Mouse (Mus musculus) G1E-ER4 (cell line): Measurements from ENCODE around the gene Slc31a2. TPM values are rescaled to one million over a fixed set of nuclear protein-coding genes. Genes with fewer than 3 reads are reported as not detected.

Source experiments
- GATA1 ChIP-seq: IDR thresholded peaks from one replicate; pipeline ENCODE4 v1.8.0; 2012; ENCODE audit warnings: low read length, inconsistent platforms
- polyA plus RNA-seq: library from polyadenylated mRNA; stranded (reverse); fragments of >175 nt; gene quantifications from 2 replicates; pipeline ENCODE4 v1.2.3, GENCODE M21; 2012

The Slc31a2 gene
- polyA plus RNA-seq, 1 experiment = 0.18 TPM

GRCm38 (mm10) chr4:62338536-62338935 lies 76.2 kb downstream of the Slc31a2 start:
- TF ChIP-seq GATA1 = no peak

GRCm38 (mm10) chr4:62344000-62344399 lies 81.6 kb downstream of the Slc31a2 start:
- TF ChIP-seq GATA1 = no peak

DNA sequence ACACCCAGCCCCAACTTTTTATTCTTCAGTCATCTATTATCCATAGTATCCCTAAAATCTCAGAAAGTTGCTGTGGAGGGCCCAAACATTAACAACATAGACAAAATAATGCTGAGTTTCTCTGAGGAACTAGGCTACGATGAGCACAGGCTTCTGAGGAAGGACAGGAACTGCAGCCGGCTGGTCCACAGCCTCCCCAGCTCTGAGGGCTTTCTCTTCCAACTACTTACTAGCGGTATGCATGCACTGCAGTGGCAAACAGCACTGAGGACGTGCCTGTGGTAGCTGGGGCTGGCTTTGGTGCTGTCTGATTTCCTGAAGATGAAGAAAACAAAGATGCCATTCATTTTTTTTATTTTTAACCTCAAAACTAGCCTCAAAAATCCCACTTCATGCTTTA lies 83.5 kb downstream of the Slc31a2 start:
- TF ChIP-seq GATA1 = no peak

DNA sequence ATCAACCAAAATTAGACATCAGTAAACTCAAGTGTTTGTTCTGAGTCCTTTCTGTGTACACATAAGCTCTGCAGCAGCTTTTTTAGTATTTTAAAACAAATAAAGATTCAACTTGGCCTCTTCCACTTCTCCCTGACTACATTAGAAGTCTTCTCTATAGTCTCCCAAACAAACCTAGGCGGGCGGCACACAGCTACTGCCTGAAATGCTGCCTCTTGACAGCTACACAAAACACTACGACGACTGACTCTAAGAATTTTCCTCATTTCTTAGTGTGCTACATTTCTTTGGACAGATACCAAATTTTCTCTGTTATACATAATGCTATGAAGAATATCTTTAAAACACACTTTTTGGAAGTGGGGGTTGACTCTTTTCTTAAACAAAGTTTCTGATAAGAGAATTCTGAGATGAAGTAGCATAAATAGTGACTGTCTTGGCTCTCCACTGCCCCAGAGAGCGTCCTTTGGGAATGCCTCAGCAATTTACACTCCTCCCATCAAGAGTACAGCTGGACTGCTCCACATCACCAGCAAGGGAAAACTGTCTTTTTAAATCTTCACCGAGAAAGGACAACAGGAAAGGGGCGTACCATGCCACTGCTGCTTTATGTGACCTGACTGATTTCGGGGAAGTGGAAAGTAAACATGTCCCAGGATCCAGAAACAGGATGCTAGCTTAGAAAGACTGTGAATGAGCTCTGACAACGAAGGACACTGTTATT lies 85.4 kb downstream of the Slc31a2 start:
- TF ChIP-seq GATA1 = no peak

Other genes starting within 250 kb of the Slc31a2 start
- not detected in 2 replicates for gene Mup20, start 208.4 kb upstream of the Slc31a2 start, polyA plus RNA-seq
- not detected in 2 replicates for gene Mup3, start 175.2 kb upstream of the Slc31a2 start, polyA plus RNA-seq
- gene Mup21, start 111.7 kb upstream of the Slc31a2 start, polyA plus RNA-seq = not detected in 2 replicates
- not detected in 2 replicates for gene Zfp37, start 31.5 kb upstream of the Slc31a2 start, polyA plus RNA-seq
- 15.9 and 16.5 TPM in 2 replicates for gene Fkbp15, start 98.0 kb downstream of the Slc31a2 start, polyA plus RNA-seq
- gene Slc31a1, start 98.2 kb downstream of the Slc31a2 start, polyA plus RNA-seq = 2.6 and 3.4 TPM in 2 replicates
- gene Cdc26, start 146.1 kb downstream of the Slc31a2 start, polyA plus RNA-seq = 7.5 and 50.0 TPM in 2 replicates
- gene Prpf4, start 146.2 kb downstream of the Slc31a2 start, polyA plus RNA-seq = 1.9 and 3.8 TPM in 2 replicates
- not detected in 2 replicates for gene Rnf183, start 172.7 kb downstream of the Slc31a2 start, polyA plus RNA-seq
- 0.30 and 0.59 TPM in 2 replicates for gene Wdr31, start 208.3 kb downstream of the Slc31a2 start, polyA plus RNA-seq
- gene Bspry, start 217.5 kb downstream of the Slc31a2 start, polyA plus RNA-seq = 0.03 TPM in 1 of 2 replicates, not detected in the other
- gene Hdhd3, start 240.9 kb downstream of the Slc31a2 start, polyA plus RNA-seq = 3.7 and 5.4 TPM in 2 replicates